Mouse (Mus musculus): ENCODE data around the gene Dgki.

DNA sequence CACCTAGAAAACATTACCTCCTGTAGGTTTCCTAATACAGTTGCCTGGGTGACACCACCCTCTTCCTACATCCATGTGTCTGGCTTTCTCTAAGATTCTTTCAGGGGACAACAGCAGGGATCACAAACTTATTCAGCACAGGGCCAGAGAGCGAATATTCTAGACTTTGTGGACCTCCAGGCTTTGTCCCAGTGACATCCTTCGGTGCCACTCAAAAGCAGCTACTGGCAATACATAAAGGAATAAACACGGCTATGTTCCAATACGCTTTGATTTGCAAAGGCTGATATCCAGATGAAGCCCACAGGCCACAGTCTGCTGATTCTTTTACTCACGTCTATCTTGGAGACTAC, 57.2 kb downstream of the Dgki start:
- TF ChIP-seq GATA1 (IDR thresholded peaks at IDR 0.05; ENCODE audit: borderline replicate concordance, low read length) (no peak), CTCF (IDR thresholded peaks at IDR 0.05; ENCODE audit: low read depth, low read length) (no peak)
